Mouse (Mus musculus): Measurements from ENCODE around the gene Heph. TPM values are rescaled to one million over a fixed set of nuclear protein-coding genes. Genes with fewer than 3 reads are reported as not detected.

The Heph gene
- not detected in 2 replicates for total RNA-seq (2023)

DNA sequence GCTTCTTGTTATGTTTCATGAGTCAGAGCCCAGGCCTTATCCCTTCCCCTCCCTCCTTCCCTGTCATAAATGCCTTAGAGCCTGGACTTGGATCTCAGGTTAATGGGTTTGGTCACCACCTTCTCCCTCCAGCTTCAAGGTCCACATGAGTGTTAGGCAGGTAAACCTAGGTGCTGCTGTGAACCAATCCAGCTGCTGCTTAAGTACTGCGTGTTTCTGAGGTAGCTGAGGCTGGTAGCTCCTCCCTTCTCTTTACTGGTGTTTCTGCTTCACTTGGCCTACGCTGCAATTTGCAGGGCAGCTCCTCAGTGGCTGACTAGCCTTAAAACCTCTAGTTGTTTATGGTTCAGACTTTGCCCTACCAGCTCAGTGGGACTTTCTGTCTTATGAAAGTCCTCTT, at the start of gene Heph:
TSS of gene Heph (plus strand) at position 211 of the 400 bp plus-strand sequence.

DNA sequence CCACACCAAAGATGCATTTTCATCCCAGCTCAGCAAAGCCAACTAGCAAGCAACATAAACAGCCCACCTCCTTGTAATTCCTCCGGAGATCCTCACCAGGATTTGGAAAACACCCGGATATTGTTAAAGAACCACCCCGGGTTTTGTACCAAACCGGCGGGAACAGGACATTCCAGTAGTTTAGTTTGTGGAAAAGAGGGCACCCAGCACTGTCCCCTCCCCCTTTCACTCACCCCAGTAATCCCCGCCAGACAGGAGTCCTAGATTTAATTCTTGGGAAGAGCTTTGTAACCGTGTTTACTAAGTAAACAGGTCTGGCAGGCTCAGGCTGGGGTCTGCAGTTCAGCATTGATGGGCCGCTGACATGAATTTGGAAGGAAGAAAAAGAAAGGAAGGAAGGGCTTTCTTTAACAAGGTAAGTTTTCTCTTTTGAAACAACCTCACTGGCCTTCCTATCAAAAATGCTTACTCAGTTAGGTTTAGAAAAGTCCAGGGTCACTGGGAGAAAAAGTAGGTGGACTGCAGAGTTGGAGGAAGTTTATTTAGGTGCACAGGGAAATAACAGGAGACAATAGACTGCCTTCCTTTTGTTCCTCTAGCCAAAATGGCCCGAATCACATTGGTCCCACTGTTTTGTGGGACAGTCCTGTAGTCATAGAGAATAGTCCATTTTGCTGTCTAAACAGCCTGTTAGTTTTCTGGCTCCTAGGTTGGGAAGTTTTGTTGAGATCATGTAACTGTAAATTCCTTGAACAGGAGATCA, 1.2 kb downstream of the Heph start, which contains the start of gene Hsf3:
TSS of gene Hsf3 (minus strand) at position 94 of the 763 bp plus-strand sequence.

Other genes starting within 250 kb of the Heph start
- not detected in 2 replicates for gene Vsig4, start 161.9 kb upstream of the Heph start, total RNA-seq (2023)
- not detected in 2 replicates for gene Hsf3, start 935 bp downstream of the Heph start, total RNA-seq (2023)